Mouse (Mus musculus) frontal cortex, postnatal 10 days (tissue): ENCODE results near the gene Prr15l.

Experiments used
- DNase-seq, 2 experiments: peaks; one replicate each; pipeline ENCODE4 v3.0.0; 2022; ENCODE audit warnings: low spot score in 2 of 2, mixed read lengths in 1 of 2

Prr15l gene

GRCm38 (mm10) chr11:96977606-96978400 is 49.9 kb downstream of the Prr15l start:
- peak; percentile 100 for DNase-seq

GRCm38 (mm10) chr11:96978401-96979246 is 50.7 kb downstream of the Prr15l start:
- DNase-seq: no peak

GRCm38 (mm10) chr11:96979329-96979728 is 51.4 kb downstream of the Prr15l start:
- DNase-seq: no peak

- no peak for DNase-seq
Measured at GRCm38 (mm10) chr11:96980021-96980420, 52.1 kb downstream of the Prr15l start.

- no peak for DNase-seq
Measured at GRCm38 (mm10) chr11:96981461-96981860, 53.6 kb downstream of the Prr15l start.

- DNase-seq: peak; percentile 56 to 79
Measured at GRCm38 (mm10) chr11:96982355-96982754, 54.5 kb downstream of the Prr15l start.

- DNase-seq: no peak
Measured at GRCm38 (mm10) chr11:96982859-96983258, 55.0 kb downstream of the Prr15l start, which contains the start of gene Sp2. Sp2 (minus strand) TSS chr11:96982959.

- DNase-seq: no peak
Measured at GRCm38 (mm10) chr11:96984903-96985302, 57.0 kb downstream of the Prr15l start.

- DNase-seq: no peak
Measured at GRCm38 (mm10) chr11:96986463-96986862, 58.6 kb downstream of the Prr15l start.
